In genomic region chrX:163760617-163761434, GRCm38 (mm10) we compare ENCODE assay signal across 8 mouse cellular contexts. TPM values are rescaled to one million over a fixed set of nuclear protein-coding genes. Genes with fewer than 3 reads are reported as not detected.
DNase-seq lines count a peak whose midpoint lies in the region; ATAC-seq and TF ChIP-seq lines count a peak whose summit lies in the region.

Gene Rnf138rt1, minus strand, starts transcription at chrX:163761329.

- H3K27ac ChIP-seq in cortical plate, adult 2 months (ENCODE audit: insufficient read depth, low read length) = no peak within 1 kb of the TSS
- H3K27ac ChIP-seq in heart, embryonic 14.5 days (replicated peaks in 1 of 2; ENCODE audit: control insufficient read depth in 1 of 2, insufficient read depth in 1 of 2, low read depth in 2 of 2, low read length in 2 of 2) = no peak within 1 kb of the TSS

- H3K9ac ChIP-seq in heart, embryonic 14.5 days (ENCODE audit: low read length) = no peak within 1 kb of the TSS; the same call in 1 of the 2 replicates

- no peaks in the 10 kb centered on the region for H3K4me1 ChIP-seq in cortical plate, adult 2 months (ENCODE audit: control insufficient read depth, insufficient read depth, low read length)
- no peaks in the 10 kb centered on the region for H3K4me1 ChIP-seq in heart, embryonic 14.5 days (ENCODE audit: control insufficient read depth in 2 of 2, insufficient read depth in 2 of 2, low read length in 2 of 2)

- H3K4me3 ChIP-seq in cortical plate, adult 2 months (ENCODE audit: insufficient read depth, low read length) = peak within 1 kb of the TSS; percentile 40
- peak within 1 kb of the TSS; percentile 34 to 36 for H3K4me3 ChIP-seq in heart, embryonic 14.5 days (ENCODE audit: control insufficient read depth in 1 of 2, insufficient read depth in 1 of 2, low read depth in 1 of 2, low read length in 2 of 2)

- no peaks in the 10 kb centered on the region for H3K9me3 ChIP-seq in heart, embryonic 14.5 days (ENCODE audit: control insufficient read depth, low read length)

- no peak for ATAC-seq in heart, embryonic 14.5 days (ENCODE audit: insufficient number of reproducible peaks, insufficient read depth, low FRiP score, low read depth)

- no peaks in the 10 kb centered on the region for H3K36me3 ChIP-seq in heart, embryonic 14.5 days (ENCODE audit: control insufficient read depth, insufficient read depth, low read length)

- peak; percentile 5 for DNase-seq in ovary, adult 18-20 months (ENCODE audit: low spot score)
- no peak for DNase-seq in ovary, postnatal 10 days (ENCODE audit: low spot score)
- peak; percentile 21 for DNase-seq in kidney, postnatal 14 days
- DNase-seq in lung, postnatal 36 days = peak; percentile 14
- DNase-seq in right cerebral cortex, postnatal 14 days = peak; percentile 4
- DNase-seq in thymus, postnatal 36 days = no peak

- TF ChIP-seq CTCF in cortical plate, adult 2 months (IDR thresholded peaks at IDR 0.05; ENCODE audit: extremely low read depth, insufficient read depth, low read length) = no peak

- 25% methylated on average over 42 of the region's 42 CpGs for WGBS in heart, embryonic 14.5 days

- TF ChIP-seq POLR2A in cortical plate, adult 2 months (IDR thresholded peaks at IDR 0.05; ENCODE audit: extremely low read depth, insufficient read depth, low read length) = no peak

- peaks cover 15% of the 10 kb centered on the region; the same call in 1 of the 2 replicates for H3K27me3 ChIP-seq in heart, embryonic 14.5 days (ENCODE audit: control insufficient read depth, insufficient read depth, low read length)

- peak within 1 kb of the TSS; percentile 68 for H3K4me2 ChIP-seq in heart, embryonic 14.5 days (ENCODE audit: low read length)

RNA-seq across cellular contexts. Expression of gene Rnf138rt1, which starts in this region (rescaled TPM):
- polyA plus RNA-seq in cortical plate, adult 2 months (2012; rRNA removed) = 0.70 and 0.73 TPM in 2 replicates
- polyA plus RNA-seq in heart, embryonic 14.5 days (2014; fragmentation: Nextera tagmentation; extraction: Ambion mirVana) = not detected in 2 replicates

Comparison
In these comparisons a context has a peak if more than half of its experiments do, and no peak if none do; other contexts are left out.
1. DNase-seq: peak in ovary, adult 18-20 months (single experiment), kidney, postnatal 14 days (single experiment), lung, postnatal 36 days (single experiment) and right cerebral cortex, postnatal 14 days (single experiment); none in ovary, postnatal 10 days (single experiment) and thymus, postnatal 36 days (0 of 2).